Mouse (Mus musculus) gastrocnemius, postnatal 10 days (tissue): ENCODE results near the gene Msantd2. TPM values are rescaled to one million over a fixed set of nuclear protein-coding genes. Genes with fewer than 3 reads are reported as not detected.

Experiments used
- DNase-seq: peaks from one replicate; pipeline ENCODE4 v3.0.0; 2021; ENCODE audit warnings: mixed read lengths
- total RNA-seq, 2 experiments: library from RNA; stranded (reverse); gene quantifications; 2 replicates each; pipeline ENCODE4 v1.2.3; 2021

Msantd2 gene
- total RNA-seq, 2 experiments from 2014 or later: 8.9 to 12.3 TPM

DNA sequence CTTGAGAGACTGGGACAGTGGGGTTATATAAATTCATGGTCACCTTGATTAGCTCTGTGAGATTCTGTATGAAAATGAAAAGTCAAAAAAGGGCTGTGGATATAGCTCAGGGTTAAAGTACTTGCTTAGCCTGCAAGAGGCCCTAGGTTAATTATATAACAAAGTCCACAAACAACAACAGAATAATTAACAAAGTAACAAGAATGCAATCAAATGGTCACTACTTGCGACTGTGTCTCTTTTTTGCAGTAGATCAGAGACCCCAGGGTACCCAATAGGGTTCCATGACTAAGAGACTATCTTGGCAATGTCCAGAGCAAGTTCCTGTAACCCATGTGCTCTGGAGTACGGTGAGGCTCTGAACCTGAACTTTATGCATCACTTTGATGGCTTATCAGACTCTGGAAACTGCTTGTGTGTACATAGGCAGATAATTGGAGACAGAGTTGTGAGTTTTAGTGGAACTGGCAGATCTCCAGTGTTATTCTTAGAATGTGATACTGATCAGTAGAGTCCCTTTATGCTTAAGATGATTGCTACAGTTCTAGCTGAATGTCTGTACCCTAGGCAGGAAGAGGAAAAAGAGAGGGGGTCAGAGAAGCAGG is 80.2 kb downstream of the Msantd2 start:
- DNase-seq: no peak

- no peak for DNase-seq
These were observed 83.2 kb downstream of the Msantd2 start for GRCm38 (mm10) chr9:37572204-37572876.

Other genes with a start within 250 kb of the Msantd2 start
- gene Slc37a2, start 233.6 kb upstream of the Msantd2 start, total RNA-seq: 1 to 10 TPM; 1.8 to 8.8 TPM
- gene Ccdc15, start 140.9 kb upstream of the Msantd2 start, total RNA-seq: 1 to 10 TPM; 1.9 to 2.6 TPM
- 1 to 10 TPM in 1 of 2 experiments, under 1 TPM in 1; 0.84 to 1.6 TPM for gene Hepacam, start 122.0 kb upstream of the Msantd2 start, total RNA-seq
- gene Robo4, start 87.4 kb upstream of the Msantd2 start, total RNA-seq: 10 to 100 TPM; 21.1 to 25.4 TPM
- gene Robo3, start 56.1 kb upstream of the Msantd2 start, total RNA-seq: under 1 TPM; 0.18 to 0.21 TPM
- 10 to 100 TPM; 50.9 to 53.8 TPM for gene Esam, start 38.8 kb downstream of the Msantd2 start, total RNA-seq
- 1 to 10 TPM; 3.4 to 5.4 TPM for gene Vsig2, start 49.9 kb downstream of the Msantd2 start, total RNA-seq
- 1 to 10 TPM; 2.8 to 5.1 TPM for gene Nrgn, start 63.6 kb downstream of the Msantd2 start, total RNA-seq
- 1 to 10 TPM; 4.0 to 4.4 TPM for gene Siae, start 66.4 kb downstream of the Msantd2 start, total RNA-seq
- gene Spa17, start 124.4 kb downstream of the Msantd2 start, total RNA-seq: 1 to 10 TPM; 2.1 to 3.0 TPM
- 10 to 100 TPM; 46.1 to 54.6 TPM for gene Tbrg1, start 168.0 kb downstream of the Msantd2 start, total RNA-seq
- 1 to 10 TPM in 1 of 2 experiments, not detected in 1; 3.3 TPM for gene Panx3, start 179.9 kb downstream of the Msantd2 start, total RNA-seq
- gene Olfr160, start 226.9 kb downstream of the Msantd2 start, total RNA-seq: not detected